Mouse (Mus musculus) cerebral cortex, adult 2 months (tissue): ENCODE measurements around the gene Zdhhc21.

Experiments
- WGBS: fragments of 180-500 bp; shearing (Covaris S2); methylation state at CpG from one replicate; pipeline ENCODE4 v1.1.7; 2018; 5-methylcytosine and 5-hydroxymethylcytosine counted together

The Zdhhc21 gene

DNA sequence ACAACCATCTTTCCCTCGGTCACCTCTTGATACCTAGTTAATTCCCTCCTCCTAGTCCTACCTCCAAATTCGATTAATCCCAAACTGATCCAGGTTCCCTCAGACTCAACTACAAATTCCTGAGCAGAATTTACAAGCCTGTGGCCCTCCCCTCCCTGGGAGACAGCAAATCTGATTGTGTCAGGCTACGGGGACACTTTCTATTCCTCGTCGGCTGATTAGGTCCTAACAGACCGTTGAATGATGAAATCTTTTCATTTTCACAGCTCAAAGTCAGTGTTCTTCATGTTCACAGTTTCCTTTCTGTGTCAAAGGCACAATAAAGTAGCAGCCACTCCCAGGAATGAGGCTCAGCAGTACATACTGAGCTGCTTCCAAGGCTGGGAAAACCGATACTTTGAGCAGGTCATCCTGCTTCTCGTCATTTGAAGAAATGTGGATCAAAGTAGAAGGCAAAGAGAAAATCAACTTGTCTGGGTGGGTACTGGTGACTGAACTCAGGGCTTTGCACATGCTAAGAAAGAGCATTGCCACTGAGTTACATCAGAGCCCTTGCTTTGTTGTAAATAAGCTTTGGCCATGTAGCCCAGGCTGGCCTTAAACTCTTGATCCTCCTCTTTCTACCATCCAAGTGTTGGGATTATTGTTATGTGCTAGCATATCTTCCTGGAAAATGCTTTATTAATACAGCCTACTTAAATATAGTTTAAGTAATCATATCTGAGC is 5.4 kb upstream of the Zdhhc21 start:
- 90% methylated on average over 8 of the region's 8 CpGs for WGBS

DNA sequence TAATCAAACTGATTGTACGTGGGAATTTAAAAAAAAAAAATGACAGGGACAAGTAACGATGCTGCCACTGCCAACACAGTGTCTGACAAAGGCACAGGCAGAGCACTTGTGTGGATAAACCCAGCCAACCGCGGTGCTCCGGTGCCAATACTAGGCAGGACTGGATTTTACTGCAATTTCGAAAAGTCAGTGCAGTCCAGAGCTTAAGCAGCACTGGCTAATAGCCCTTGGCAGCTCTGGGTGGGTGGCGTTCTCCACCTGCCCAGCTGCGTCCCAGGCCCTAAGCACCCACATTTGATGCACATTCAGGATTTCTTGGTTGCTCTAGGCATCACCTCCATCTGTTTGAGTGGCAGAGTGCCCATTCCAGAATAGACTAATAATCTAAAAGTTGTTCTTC is 3.6 kb upstream of the Zdhhc21 start:
- WGBS: 59% methylated on average over 8 of the region's 8 CpGs

DNA sequence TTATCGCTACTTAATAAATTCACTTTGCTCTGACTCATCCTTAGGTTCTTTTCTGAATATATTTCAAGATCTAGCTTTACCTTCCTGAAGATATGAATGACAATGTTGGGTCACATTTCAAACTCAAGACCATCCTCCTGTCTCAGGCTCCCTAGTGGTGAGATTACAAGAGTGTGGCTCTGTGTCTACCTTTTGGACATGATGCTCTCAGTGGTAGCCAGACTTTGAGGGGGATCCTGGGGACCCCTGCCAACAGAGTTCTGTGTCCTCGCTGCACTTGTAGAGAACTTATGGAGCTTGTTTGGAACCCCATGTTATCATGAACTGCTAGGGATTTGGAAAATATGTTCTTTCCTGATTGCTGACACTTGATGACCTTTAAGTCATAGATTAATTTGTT is 1.7 kb upstream of the Zdhhc21 start:
- WGBS: 94% methylated on average over 2 of the region's 2 CpGs

DNA sequence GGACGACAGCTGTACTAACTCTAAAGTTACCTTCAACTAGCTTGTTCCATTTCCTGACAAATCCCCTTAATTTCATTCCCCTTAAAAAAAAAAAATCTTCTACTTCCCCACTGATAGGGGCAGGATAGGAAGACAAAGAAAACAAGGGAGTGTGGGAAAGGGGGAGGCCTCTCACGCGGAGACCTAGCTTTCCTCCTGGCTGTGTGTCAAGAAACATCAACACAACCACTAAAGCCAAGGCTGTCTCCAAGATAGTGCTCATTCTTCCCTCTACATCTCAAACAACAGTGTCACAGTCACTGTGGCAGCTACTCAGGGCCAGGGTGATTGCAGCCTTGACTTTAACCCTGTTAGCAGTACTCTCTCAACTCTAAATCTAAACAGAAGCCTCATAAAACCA is 808 bp upstream of the Zdhhc21 start:
- WGBS: 27% methylated on average over 3 of the region's 3 CpGs

DNA sequence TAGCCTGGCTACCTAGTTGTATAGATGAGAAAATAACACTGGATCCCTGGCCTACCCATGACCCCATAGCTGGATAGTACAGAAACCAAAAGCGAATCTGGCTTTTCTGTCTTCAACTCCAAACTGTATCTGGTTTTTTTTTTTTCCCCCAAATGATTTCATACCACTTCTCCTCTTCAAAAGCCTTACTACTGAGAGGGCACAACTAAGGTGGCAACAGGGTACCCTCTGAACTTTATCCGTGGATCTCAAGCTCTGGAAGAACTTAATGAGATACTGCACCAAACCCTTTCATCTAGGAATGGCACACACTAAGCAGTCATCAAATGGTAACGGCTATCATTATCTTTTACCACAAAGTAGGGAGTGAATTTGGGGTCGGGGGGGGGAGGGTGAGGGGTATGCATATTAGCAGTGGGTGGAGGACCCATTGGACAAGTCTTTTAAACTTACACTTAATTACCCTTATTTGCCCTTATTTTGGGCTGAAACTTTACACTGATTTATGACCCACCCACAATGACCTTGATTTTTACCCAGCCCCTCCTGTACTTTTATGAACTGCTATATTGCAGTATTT is 1.2 kb downstream of the Zdhhc21 start:
- WGBS: 39% methylated on average over 4 of the region's 4 CpGs

DNA sequence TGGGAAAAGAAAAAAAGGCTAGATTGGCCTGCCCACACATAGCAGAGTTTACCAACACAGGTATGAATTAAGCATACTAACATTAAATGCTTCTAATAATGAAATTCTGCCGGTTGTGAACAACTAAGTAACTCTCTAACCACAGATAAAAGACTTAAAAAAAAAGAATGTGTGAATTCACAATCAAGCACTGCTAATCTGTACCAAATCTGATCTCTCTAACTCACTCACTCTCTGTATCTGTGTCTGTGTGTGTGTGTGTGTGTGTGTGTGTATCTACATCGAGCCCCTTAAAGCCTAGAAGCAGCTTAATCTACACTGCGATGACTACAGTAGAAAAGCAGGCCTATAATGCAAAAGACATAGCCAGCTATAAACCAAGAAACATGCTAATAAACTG is 2.8 kb downstream of the Zdhhc21 start:
- 79% methylated on average over 3 of the region's 3 CpGs for WGBS

DNA sequence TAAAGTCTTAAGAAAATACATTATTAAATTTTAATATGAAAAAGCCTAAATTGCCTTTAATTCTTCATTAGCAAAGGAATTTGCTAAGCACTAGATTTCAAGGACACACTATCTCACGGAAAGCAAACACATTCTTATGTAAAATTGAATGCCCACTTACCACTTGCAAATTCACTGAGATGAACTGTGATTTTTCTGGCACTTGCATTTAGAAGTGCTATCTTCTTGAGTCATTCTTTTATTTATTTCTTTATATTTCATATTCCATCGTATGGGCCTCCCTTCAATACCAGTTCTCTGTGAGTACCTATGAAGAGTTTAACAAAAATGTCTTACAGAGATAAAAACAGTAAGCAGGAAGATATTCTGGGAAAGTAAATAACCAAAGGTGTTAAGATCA is 5.9 kb downstream of the Zdhhc21 start:
- 46% methylated on average over 2 of the region's 2 CpGs for WGBS

DNA sequence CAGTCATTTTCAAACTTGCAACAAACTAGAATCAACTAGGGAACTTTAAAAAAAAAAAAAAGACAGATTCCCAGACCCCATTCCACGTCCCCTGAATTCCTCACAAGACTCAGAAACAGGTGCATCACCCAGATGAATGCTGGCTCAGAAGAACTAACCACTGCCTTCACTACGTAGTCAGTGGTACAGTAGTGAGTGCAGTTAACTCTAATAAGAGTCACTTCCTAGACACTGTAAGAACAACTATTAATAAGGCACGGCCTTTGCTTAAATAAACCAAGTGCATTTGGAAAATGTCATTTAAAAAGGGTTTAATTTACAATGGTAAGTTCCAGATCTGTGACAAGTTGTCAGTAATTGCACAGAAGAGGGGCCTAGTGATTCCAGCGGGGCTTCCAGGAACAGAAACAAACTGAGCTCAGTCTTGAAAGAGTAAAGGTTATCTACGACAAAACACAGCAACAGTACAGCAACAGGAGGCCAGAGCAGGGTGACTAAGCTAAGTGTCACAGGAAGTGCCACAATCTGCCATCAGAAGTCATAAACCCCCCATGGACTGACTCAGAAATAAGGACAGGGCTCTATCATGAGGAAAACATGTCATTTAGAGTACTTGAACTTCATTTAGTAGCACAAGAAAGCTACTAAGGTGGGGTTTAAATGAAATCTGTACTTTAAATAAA is 11.1 kb downstream of the Zdhhc21 start:
- 71% methylated on average over 5 of the region's 5 CpGs for WGBS

DNA sequence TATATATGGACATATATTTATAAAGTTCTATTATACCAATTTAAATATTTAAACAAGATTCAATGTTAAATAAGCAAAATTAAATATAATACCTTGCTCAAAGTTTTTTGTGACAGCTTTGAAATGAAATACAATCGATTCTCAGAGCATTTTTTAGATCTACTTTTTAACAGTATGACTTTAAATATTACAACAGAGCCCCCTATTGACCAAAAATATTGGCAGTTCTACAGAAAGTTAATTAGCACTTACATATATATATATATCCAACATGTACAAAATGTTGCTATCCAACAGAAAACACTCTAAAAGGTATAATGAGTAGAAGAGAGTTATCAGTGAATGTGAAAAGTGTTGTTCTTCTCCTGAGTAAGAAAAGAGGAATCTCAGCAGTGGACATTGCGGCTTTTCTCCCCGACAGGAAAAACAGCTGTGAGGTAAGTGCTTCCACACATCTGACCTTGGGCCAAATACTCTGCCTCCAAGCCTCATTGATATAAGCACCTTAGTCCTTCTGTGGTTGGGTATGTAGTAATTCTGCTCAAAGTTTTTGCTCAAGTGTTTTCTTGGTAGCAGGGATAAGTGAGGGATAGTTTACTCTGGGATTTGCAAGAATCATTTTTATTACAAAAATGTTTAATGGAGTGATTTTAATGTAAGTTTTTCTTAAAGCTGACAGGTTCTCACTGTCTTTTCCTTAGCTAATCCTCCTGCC is 22.1 kb downstream of the Zdhhc21 start:
- WGBS: 61% methylated on average over 3 of the region's 3 CpGs

DNA sequence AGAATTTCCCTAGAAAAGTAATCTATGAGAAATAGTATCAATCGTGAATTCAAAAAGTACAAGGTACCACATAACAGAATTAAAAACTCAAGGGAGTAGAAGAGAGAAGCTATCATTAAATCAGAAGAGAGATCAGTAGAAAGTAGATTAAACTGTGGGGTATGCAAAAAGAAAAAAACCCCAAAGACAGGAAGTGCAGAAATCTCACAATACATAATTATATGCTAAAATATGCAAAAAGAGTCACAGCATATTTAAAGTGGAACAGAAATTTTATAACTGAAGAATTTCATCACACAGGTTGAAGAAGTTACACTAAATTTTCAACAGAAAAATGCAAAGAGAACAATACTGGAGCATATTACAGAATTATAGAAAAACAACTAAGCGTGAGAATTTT is 28.6 kb downstream of the Zdhhc21 start:
- whole genome bisulfite sequencing: 93% methylated on average over 2 of the region's 2 CpGs

DNA sequence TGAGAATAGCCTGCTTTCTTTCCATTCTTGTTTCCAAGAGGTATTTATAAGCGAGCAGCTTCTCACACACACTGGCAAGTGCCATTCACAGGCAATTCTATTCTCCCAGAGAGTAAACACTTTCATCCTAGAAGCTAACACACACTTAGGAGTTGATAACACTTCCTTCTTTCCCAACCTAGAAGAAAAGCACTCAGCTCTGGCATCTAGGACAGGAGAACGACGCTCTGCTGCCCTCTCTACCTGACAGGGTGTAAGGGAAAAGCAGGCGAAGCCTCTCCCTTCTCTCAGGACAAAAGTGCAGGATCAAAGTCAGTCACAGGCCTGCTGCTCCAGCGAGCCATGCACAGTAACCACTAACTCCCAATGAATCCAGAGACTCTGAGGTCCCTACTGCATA is 30.3 kb downstream of the Zdhhc21 start:
- WGBS: 69% methylated on average over 5 of the region's 5 CpGs

DNA sequence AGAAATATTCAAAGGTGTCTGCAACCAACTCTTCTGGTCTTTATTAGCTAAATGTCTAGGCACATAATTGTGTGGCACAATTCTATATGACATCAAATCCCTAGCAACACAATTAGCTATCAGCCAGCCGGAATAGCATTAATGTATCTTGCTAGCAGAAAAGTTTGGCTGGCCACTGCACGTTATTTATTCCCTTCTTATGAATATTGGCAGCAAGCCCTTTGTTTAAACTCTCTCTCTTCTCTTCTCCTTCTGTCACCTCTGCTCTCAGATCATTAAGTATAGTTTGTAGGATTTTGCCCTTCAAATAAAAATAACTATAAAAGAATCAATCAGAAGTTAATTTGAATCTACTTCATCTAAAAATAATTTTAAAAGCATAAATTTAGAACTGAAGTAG is 32.8 kb downstream of the Zdhhc21 start:
- WGBS: 60% methylated on average over 2 of the region's 2 CpGs

DNA sequence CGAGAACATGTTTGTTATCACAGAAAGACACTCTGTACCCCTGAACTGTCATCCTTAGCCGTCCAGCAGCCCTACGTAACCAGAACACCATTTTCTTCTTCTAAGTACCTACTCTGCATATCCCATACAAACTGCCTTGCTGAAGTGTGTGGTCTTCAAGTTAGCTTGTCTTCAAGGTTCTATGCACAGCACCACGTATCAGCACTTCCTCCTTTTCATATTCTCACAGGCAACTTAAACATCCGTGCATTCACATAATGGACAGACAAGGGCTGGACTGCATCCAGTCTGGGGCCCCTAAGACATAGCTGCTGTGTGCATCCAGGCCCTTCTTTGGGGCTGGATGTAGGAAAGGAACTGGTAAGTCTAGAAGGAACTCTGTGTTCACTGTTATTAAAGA is 41.9 kb downstream of the Zdhhc21 start:
- 83% methylated on average over 5 of the region's 5 CpGs for WGBS

DNA sequence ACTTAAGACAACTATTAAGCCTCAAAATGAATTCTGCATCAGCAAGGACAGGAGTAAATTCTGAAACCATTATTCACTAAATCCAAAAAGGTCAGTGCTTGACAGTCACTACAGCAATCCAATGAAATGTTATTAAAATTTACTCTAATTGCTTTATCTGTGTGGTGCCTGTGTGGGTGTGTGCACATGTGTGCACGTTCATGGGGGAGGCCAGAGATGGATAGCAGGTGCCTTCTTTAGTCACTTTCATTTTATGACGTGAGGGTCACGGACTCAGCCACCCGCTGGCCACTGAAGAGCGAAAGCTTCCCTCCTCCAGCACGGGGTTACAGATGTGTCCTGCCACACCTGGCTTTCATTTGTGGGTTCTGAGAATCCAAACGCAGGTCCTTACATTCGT is 43.4 kb downstream of the Zdhhc21 start:
- 88% methylated on average over 8 of the region's 8 CpGs for WGBS

DNA sequence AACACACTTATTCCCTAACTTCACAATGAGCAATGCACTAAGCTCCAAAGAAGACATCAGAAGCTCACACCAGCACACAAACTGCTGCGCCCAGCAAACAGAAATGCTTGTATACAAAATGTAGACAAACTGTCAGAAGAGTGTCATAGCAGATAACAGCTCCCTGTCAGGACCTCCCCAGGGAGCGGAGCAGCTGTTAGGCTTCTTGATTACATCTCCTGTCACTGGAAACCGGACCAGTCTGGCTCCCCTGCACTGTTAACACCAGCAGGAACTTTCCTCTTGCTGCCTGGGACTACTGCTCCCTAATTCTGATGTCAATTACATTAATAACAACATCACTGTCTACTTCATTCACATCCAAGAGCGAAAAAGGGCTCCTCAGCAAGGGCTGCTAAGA is 44.5 kb downstream of the Zdhhc21 start:
- WGBS: 85% methylated on average over 4 of the region's 4 CpGs

DNA sequence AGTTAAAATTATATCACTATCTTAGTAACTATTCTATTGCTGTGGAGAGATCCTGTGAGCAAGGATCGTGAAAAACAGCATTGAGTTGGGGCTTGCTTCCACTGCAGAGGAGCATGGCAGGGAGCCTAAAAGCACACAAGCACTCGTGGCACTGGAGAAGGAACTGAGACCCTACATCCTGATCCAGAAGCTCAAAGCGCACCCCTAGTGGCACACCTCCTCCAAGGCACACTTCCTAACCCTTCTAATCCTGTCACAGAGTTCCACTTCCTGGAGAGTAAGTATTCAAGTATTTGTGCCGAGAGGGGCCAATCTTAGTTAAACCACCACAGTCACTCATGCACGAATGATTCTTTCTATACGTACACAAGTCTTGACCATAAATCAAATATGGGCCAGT is 46.4 kb downstream of the Zdhhc21 start:
- 71% methylated on average over 6 of the region's 6 CpGs for WGBS

DNA sequence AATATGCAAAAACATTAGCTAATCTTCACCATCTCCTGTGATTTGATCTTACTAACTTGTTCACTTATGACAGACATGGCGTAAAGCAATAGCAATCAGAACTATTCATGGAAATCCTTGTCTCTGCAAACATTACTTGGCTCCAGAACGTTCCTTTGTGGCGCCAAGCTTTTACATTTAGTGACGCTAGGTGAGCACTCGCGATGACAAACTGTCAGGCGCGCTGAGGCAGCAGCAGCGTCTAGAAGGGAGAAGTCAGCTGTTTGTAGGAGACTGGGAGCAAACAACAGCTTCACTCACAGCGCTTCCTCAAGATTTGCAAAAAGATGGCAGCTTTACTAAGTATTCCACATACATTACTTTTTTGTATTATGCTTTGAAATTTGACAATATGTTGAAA is 51.9 kb downstream of the Zdhhc21 start:
- WGBS: 80% methylated on average over 10 of the region's 10 CpGs

DNA sequence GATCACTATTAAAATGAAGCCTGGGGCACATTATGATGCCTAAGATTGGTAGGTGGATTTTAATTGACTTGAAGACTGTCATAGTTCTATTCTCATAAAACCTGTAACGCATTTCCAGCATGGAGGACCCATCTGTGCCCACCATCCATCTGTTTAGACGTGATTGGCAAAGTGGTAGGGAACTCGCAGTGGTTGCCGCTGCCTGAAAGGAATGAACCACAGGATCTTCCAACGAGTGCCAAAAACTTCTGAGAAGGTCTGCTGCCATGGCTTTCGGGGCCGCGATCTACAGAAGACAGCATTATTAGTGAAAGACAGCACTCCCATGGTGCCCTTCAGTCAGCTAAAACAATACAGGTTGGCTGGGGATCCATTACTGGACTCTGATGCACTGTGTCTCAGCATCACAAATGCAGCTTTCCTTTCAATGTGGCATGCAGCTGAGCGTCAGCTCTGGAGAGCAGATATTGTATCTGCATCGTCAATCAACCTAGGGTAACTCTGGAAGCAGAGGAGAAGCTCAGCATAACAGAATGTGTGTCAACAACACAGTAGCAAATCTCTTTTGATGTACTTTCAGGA is 53.5 kb downstream of the Zdhhc21 start:
- 51% methylated on average over 10 of the region's 10 CpGs for WGBS

DNA sequence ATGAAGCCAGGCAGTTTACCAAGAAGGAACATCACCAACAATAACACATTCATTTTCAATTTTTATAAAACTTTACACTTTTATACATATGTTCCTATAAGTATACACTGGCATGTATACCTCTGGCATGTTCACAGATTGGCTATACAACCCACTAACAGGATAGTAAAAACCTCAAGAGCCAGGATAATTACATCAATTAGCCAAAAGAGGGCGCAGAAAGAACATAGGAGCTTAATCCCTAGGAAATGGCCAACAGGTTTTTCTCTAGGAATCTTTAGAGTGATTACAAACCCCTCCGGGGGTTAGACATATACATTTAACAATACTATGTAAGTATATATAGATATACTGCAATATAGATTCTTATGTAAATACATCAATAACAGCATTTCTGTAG is 55.7 kb downstream of the Zdhhc21 start:
- 18% methylated on average over 2 of the region's 2 CpGs for WGBS

DNA sequence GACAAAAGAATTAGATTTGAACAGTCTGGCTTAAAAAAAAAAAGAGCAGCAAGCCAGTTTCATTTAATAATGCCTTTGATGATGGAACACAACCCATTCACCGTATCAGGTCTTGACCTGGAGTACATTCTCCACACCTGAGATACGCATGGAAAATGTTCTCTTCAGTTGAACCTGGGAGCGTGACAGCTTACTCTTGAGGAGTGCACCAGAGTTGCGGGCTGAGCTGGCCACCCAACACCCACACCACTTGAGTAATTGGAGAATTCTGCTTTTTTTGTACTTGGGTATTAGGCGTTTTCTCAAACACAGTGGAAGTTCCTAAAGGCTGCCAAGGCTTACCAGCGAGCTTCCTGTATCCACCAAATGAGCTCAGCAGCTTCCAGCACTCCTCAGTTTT is 66.2 kb downstream of the Zdhhc21 start:
- 81% methylated on average over 6 of the region's 6 CpGs for WGBS

DNA sequence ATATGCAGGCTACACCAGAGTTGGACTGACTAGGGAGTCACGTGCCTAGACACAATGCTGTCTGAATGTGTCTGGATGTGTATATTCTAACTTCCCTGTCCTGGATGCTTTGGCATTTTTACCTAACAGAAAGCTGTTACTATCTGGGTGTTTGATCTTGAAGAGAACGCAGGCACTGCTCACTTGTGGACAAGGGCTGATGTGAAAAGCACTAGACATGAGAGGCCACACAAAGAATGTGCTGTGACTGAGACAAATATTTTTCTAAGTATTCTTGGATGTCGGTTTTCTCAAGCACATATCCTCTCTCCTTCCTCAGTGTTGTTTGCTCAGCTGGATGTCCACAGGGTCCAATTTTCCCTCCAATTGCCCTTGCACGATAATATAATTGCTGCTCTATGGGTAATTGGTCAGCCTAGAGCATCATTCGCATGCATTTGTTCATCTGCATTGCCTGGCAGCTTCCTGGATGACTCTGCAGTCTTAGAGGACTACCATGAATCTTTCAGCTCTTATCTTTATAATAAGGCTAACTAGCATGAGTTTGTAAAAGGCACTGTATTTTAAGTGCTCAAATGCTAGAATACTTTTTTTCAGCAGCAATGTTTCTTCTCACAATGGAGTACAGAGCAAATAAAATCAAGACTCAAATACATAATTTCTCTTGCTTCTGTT is 66.7 kb downstream of the Zdhhc21 start:
- WGBS: 77% methylated on average over 5 of the region's 5 CpGs
